Comparison of ENCODE assay signal across 13 mouse cellular contexts in the genomic region with DNA sequence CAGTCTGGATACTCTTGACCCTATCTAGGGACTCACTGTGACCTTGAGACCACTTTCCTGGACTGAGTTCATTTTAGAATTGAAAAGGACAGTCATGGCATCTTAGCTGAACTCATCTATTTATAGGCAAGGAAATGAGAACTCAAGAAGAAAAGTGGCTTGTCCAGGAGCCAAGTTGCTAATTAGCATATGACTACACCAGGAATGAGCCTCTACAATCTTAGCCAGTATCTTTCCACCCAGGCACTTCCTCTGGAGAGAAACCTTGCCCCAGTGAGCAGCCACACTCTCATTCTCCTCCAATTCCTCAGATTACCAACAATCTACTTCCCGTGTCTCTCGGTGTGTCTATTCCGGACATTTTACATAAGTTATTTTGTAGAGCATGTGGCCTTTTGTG.
DNase-seq lines count a peak whose midpoint lies in the region; ATAC-seq and TF ChIP-seq lines count a peak whose summit lies in the region.
"Had no signal": no experiment of that assay in that cellular context is flagged by ENCODE, and none has a peak within 500 bp of the region (broad histone marks: within the 10 kb centered on the region; RNA-seq: fewer than 3 reads in every experiment).

No protein-coding gene starts in this region.

- no peaks in the 10 kb centered on the region for H3K4me1 ChIP-seq in heart, postnatal 0 days (ENCODE audit: control insufficient read depth, insufficient read depth)
- H3K4me1 ChIP-seq in liver, embryonic 11.5 days (replicated peaks; ENCODE audit: control insufficient read depth, insufficient read depth, low read length) = no peaks in the 10 kb centered on the region
- H3K4me1 ChIP-seq: embryonic facial prominence, embryonic 13.5 days; midbrain, embryonic 13.5 days had no signal

- H3K4me3 ChIP-seq in heart, postnatal 0 days (ENCODE audit: low read depth, low read length) = no peak overlapping the region
- no peak overlapping the region for H3K4me3 ChIP-seq in liver, embryonic 11.5 days (ENCODE audit: low read depth, low read length)
- H3K4me3 ChIP-seq: embryonic facial prominence, embryonic 13.5 days; midbrain, embryonic 13.5 days had no signal

- H3K27ac ChIP-seq in heart, postnatal 0 days (ENCODE audit: low read depth) = peak overlapping the region; percentile 3; the same call in 1 of the 2 replicates
- no peak overlapping the region for H3K27ac ChIP-seq in liver, embryonic 11.5 days (ENCODE audit: low read depth, low read length)
- H3K27ac ChIP-seq: embryonic facial prominence, embryonic 13.5 days; midbrain, embryonic 13.5 days had no signal

- intact Hi-C loops in heart, postnatal 25 days (cut with DNase I) = no loop called here
- intact Hi-C loops in heart, postnatal 10 days (cut with DNase I) = loop anchor here (10.0 kb wide), 1 partner anchor 283 kb away; no protein-coding TSS in a partner anchor

- H3K4me2 ChIP-seq in heart, postnatal 0 days (ENCODE audit: low read depth, low read length) = no peak overlapping the region
- H3K4me2 ChIP-seq in liver, embryonic 11.5 days = no peak overlapping the region
- H3K4me2 ChIP-seq: embryonic facial prominence, embryonic 13.5 days; midbrain, embryonic 13.5 days had no signal

- no peak overlapping the region for H3K9ac ChIP-seq in heart, postnatal 0 days (replicated peaks; ENCODE audit: low read depth, low read length)
- H3K9ac ChIP-seq in liver, embryonic 11.5 days (ENCODE audit: low read depth, low read length) = no peak overlapping the region
- H3K9ac ChIP-seq: embryonic facial prominence, embryonic 13.5 days; midbrain, embryonic 13.5 days had no signal

- no peaks in the 10 kb centered on the region for H3K36me3 ChIP-seq in heart, postnatal 0 days (replicated peaks; ENCODE audit: control insufficient read depth, insufficient read depth, low read length)
- no peaks in the 10 kb centered on the region for H3K36me3 ChIP-seq in liver, embryonic 11.5 days (ENCODE audit: control insufficient read depth, insufficient read depth, low read length)

- no peaks in the 10 kb centered on the region for H3K27me3 ChIP-seq in heart, postnatal 0 days (ENCODE audit: control insufficient read depth, insufficient read depth, low read length)
- H3K27me3 ChIP-seq in liver, embryonic 11.5 days (replicated peaks; ENCODE audit: control insufficient read depth, insufficient read depth, low read length) = no peaks in the 10 kb centered on the region
- H3K27me3 ChIP-seq: embryonic facial prominence, embryonic 13.5 days; midbrain, embryonic 13.5 days had no signal

- no peak for TF ChIP-seq EP300 in heart, postnatal 0 days (IDR thresholded peaks at IDR 0.05; ENCODE audit: low read depth)

- TF ChIP-seq CTCF in heart, postnatal 0 days (IDR thresholded peaks at IDR 0.05; ENCODE audit: low read depth) = no peak

- no peaks in the 10 kb centered on the region for H3K9me3 ChIP-seq in heart, postnatal 0 days (replicated peaks; ENCODE audit: control insufficient read depth, low read length)
- no peaks in the 10 kb centered on the region for H3K9me3 ChIP-seq in liver, embryonic 11.5 days (ENCODE audit: control insufficient read depth, low read length)
- H3K9me3 ChIP-seq: embryonic facial prominence, embryonic 13.5 days; midbrain, embryonic 13.5 days had no signal

- ATAC-seq in heart, postnatal 0 days (ENCODE audit: insufficient read depth, low read depth) = no peak
- no peak for ATAC-seq in liver, embryonic 11.5 days (replicated peaks; ENCODE audit: low FRiP score)
- ATAC-seq: intestine, embryonic 16.5 days; midbrain, embryonic 13.5 days had no signal

- peak; percentile 5 for DNase-seq in heart, postnatal 0 days (ENCODE audit: low spot score)
- DNase-seq in heart, postnatal 25 days (ENCODE audit: low spot score) = no peak
- peak; percentile 60 to 68 for DNase-seq in right cerebral cortex, adult 2 months (ENCODE audit: low spot score in 2 of 2)
- DNase-seq in right cerebral cortex, postnatal 14 days = no peak
- DNase-seq in heart, postnatal 10 days = peak; percentile 15 to 27
- DNase-seq in liver, embryonic 11.5 days (ENCODE audit: low spot score) = no peak
- no peak for DNase-seq in cerebellum, adult 8-10 months
- DNase-seq in cerebellum, adult 11 months = no peak
- DNase-seq: gastrocnemius, postnatal 36 days; liver had no signal

- 58% methylated on average over 3 of the region's 3 CpGs for WGBS in heart, postnatal 0 days
- WGBS in liver, embryonic 11.5 days = 65% methylated on average over 3 of the region's 3 CpGs

Comparison
In these comparisons a context has a peak if more than half of its experiments do, and no peak if none do; other contexts are left out.
1. DNase-seq: peak in heart, postnatal 0 days (single experiment), right cerebral cortex, adult 2 months (2 of 2) and heart, postnatal 10 days (2 of 2); none in heart, postnatal 25 days (single experiment), right cerebral cortex, postnatal 14 days (single experiment), liver, embryonic 11.5 days (single experiment), cerebellum, adult 8-10 months (single experiment) and cerebellum, adult 11 months (single experiment).